Mouse (Mus musculus): ENCODE results near the gene Ttc26. TPM values are rescaled to one million over a fixed set of nuclear protein-coding genes. Genes with fewer than 3 reads are reported as not detected.
A peak's percentile ranks its signal among the peaks of the same experiment; 100 is the strongest.
"Not testable (repeated sequence)": the region's sequence is repeated elsewhere in the genome, so short reads cannot be mapped to it uniquely, and the experiment has no call there.

The Ttc26 gene
- polyA plus RNA-seq, 1 experiment from 2014 or later: 10.0 TPM

- Histone ChIP-seq H3K9me3 (replicated peaks) (no peaks in the 10 kb centered on the region), H3K4me3 (replicated peaks) (no peak overlapping the region), H3K27ac (no peak overlapping the region), H3K27me3 (no peaks in the 10 kb centered on the region), H3K9ac (no peak overlapping the region), H3K4me1 (no peaks in the 10 kb centered on the region), H3K4me2 (no peak overlapping the region), H3K36me3 (peaks cover 39% of the 10 kb centered on the region)
- 88% methylated on average over 3 of the region's 3 CpGs for WGBS
- no peak for ATAC-seq (replicated peaks; ENCODE audit: low FRiP score)
These were observed 8.4 kb downstream of the Ttc26 start for GRCm38 (mm10) chr6:38389671-38390070.

- not testable (repeated sequence) for H3K36me3 ChIP-seq; H3K9me3 ChIP-seq (replicated peaks); H3K27ac ChIP-seq; H3K9ac ChIP-seq; ATAC-seq (replicated peaks; ENCODE audit: low FRiP score); H3K27me3 ChIP-seq
- Histone ChIP-seq H3K4me3 (replicated peaks) (peak overlapping the region; percentile 98; the same call in 1 of the 2 replicates), H3K4me2 (peak overlapping the region; percentile 79), H3K4me1 (peaks cover 16% of the 10 kb centered on the region)
- 79% methylated on average over 5 of the region's 5 CpGs for WGBS
These were observed 51.2 kb downstream of the Ttc26 start for GRCm38 (mm10) chr6:38432457-38432856.

- peak within 1 kb of the TSS; percentile 97 for H3K27ac ChIP-seq
- ATAC-seq (replicated peaks; ENCODE audit: low FRiP score): peak; percentile 99
- H3K9me3 ChIP-seq (replicated peaks): no peaks in the 10 kb centered on the region
- peak within 1 kb of the TSS; percentile 98 for H3K4me3 ChIP-seq (replicated peaks)
- peak within 1 kb of the TSS; percentile 79 for H3K4me2 ChIP-seq
- peaks cover 16% of the 10 kb centered on the region for H3K4me1 ChIP-seq
- WGBS: under 1% methylated on average over 64 of the region's 64 CpGs
- no peaks in the 10 kb centered on the region for H3K27me3 ChIP-seq
- no peaks in the 10 kb centered on the region for H3K36me3 ChIP-seq
- H3K9ac ChIP-seq: peak within 1 kb of the TSS; percentile 92
These were observed 52.2 kb downstream of the Ttc26 start, which contains the start of gene Ubn2 for GRCm38 (mm10) chr6:38433261-38434033. TSS of gene Ubn2 (plus strand) at chr6:38433950.

- Histone ChIP-seq H3K4me2 (peak overlapping the region; percentile 79), H3K27me3 (no peaks in the 10 kb centered on the region), H3K36me3 (no peaks in the 10 kb centered on the region), H3K27ac (peak overlapping the region; percentile 97), H3K4me3 (replicated peaks) (peak overlapping the region; percentile 98), H3K4me1 (peaks cover 16% of the 10 kb centered on the region), H3K9me3 (replicated peaks) (no peaks in the 10 kb centered on the region), H3K9ac (peak overlapping the region; percentile 92)
- ATAC-seq (replicated peaks; ENCODE audit: low FRiP score): peak; percentile 78
- WGBS: under 1% methylated on average over 91 of the region's 118 CpGs
These were observed 53.1 kb downstream of the Ttc26 start for GRCm38 (mm10) chr6:38434055-38435023.

GRCm38 (mm10) chr6:38443842-38444241, 62.6 kb downstream of the Ttc26 start:
- 94% methylated on average over 3 of the region's 3 CpGs for whole genome bisulfite sequencing
- Histone ChIP-seq H3K4me2 (no peak overlapping the region), H3K4me3 (replicated peaks) (no peak overlapping the region), H3K4me1 (no peaks in the 10 kb centered on the region), H3K36me3 (peaks cover 60% of the 10 kb centered on the region), H3K9ac (no peak overlapping the region), H3K27ac (no peak overlapping the region), H3K9me3 (replicated peaks) (no peaks in the 10 kb centered on the region), H3K27me3 (no peaks in the 10 kb centered on the region)
- ATAC-seq (replicated peaks; ENCODE audit: low FRiP score): no peak

- Histone ChIP-seq H3K4me1 (no peaks in the 10 kb centered on the region), H3K27me3 (no peaks in the 10 kb centered on the region), H3K4me3 (replicated peaks) (no peak overlapping the region), H3K36me3 (peaks cover 73% of the 10 kb centered on the region), H3K27ac (no peak overlapping the region), H3K4me2 (no peak overlapping the region), H3K9me3 (replicated peaks) (no peaks in the 10 kb centered on the region), H3K9ac (no peak overlapping the region)
- WGBS: 88% methylated on average over 2 of the region's 2 CpGs
- ATAC-seq (replicated peaks; ENCODE audit: low FRiP score): no peak
These were observed 67.0 kb downstream of the Ttc26 start for GRCm38 (mm10) chr6:38448295-38448694.

- Histone ChIP-seq H3K36me3 (peaks cover 75% of the 10 kb centered on the region), H3K9me3 (replicated peaks) (no peaks in the 10 kb centered on the region), H3K4me3 (replicated peaks) (no peak overlapping the region), H3K4me2 (no peak overlapping the region), H3K27me3 (no peaks in the 10 kb centered on the region), H3K9ac (no peak overlapping the region), H3K4me1 (no peaks in the 10 kb centered on the region), H3K27ac (no peak overlapping the region)
- no peak for ATAC-seq (replicated peaks; ENCODE audit: low FRiP score)
- WGBS: 96% methylated on average over 4 of the region's 4 CpGs
These were observed 71.8 kb downstream of the Ttc26 start for GRCm38 (mm10) chr6:38453049-38453448.

- H3K27me3 ChIP-seq; H3K4me3 ChIP-seq (replicated peaks); H3K4me1 ChIP-seq; H3K4me2 ChIP-seq; H3K9ac ChIP-seq; H3K27ac ChIP-seq; ATAC-seq (replicated peaks; ENCODE audit: low FRiP score); H3K9me3 ChIP-seq (replicated peaks): not testable (repeated sequence)
- peaks cover 71% of the 10 kb centered on the region for H3K36me3 ChIP-seq
These were observed 75.2 kb downstream of the Ttc26 start for GRCm38 (mm10) chr6:38456425-38456824.

- Histone ChIP-seq H3K4me2 (no peak overlapping the region), H3K4me3 (replicated peaks) (no peak overlapping the region), H3K27ac (no peak overlapping the region), H3K9ac (no peak overlapping the region), H3K9me3 (replicated peaks) (no peaks in the 10 kb centered on the region), H3K4me1 (no peaks in the 10 kb centered on the region), H3K27me3 (no peaks in the 10 kb centered on the region), H3K36me3 (peaks cover 70% of the 10 kb centered on the region)
- ATAC-seq (replicated peaks; ENCODE audit: low FRiP score): no peak
- 98% methylated on average over 3 of the region's 3 CpGs for WGBS
These were observed 76.8 kb downstream of the Ttc26 start for GRCm38 (mm10) chr6:38458075-38458474.

GRCm38 (mm10) chr6:38469591-38469990, 88.3 kb downstream of the Ttc26 start:
- H3K4me3 ChIP-seq (replicated peaks): no peak overlapping the region
- ATAC-seq (replicated peaks; ENCODE audit: low FRiP score): no peak
- H3K27ac ChIP-seq: no peak overlapping the region
- H3K9ac ChIP-seq: no peak overlapping the region
- 91% methylated on average over 4 of the region's 4 CpGs for WGBS
- H3K4me1 ChIP-seq: no peaks in the 10 kb centered on the region
- no peaks in the 10 kb centered on the region for H3K9me3 ChIP-seq (replicated peaks)
- peaks cover 62% of the 10 kb centered on the region for H3K36me3 ChIP-seq
- H3K4me2 ChIP-seq: no peak overlapping the region
- H3K27me3 ChIP-seq: no peaks in the 10 kb centered on the region

Measured in kidney, embryonic 15.5 days (tissue).